Mouse (Mus musculus) fibroblast of lung, adult 2 months (primary cell): ENCODE results near the gene 1700042G07Rik.

Source experiments
- DNase-seq: peaks from one replicate; pipeline ENCODE4 v3.0.0-alpha.2; 2011; ENCODE audit warnings: low read depth

Gene 1700042G07Rik

DNA sequence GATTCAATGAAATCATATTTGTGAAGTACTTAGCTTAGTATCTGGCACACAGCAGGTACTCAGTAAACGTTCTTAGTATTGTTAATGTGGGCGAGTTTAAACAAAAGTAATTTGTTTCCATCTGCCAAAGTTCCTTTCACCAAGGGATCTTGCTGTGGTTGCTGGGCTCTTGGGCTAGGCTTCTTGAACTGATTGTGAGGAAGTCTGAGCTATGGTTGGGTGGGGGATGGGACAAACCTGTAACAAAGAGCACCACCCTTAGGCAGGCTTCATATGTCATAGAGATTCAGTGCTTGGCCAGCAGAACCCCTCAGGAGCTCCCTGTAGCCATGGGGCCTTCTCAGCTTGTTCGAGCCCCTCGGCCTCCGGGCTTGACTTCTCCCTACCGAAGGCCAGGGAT lies at the start of gene 1700042G07Rik, which contains the start of gene Gm49337:
Gene 1700042G07Rik (plus strand): TSS at position 301 of the 400 bp plus-strand sequence.
Gene Gm49337 (plus strand): TSS at position 313 of the 400 bp plus-strand sequence.
- no peak for DNase-seq

DNA sequence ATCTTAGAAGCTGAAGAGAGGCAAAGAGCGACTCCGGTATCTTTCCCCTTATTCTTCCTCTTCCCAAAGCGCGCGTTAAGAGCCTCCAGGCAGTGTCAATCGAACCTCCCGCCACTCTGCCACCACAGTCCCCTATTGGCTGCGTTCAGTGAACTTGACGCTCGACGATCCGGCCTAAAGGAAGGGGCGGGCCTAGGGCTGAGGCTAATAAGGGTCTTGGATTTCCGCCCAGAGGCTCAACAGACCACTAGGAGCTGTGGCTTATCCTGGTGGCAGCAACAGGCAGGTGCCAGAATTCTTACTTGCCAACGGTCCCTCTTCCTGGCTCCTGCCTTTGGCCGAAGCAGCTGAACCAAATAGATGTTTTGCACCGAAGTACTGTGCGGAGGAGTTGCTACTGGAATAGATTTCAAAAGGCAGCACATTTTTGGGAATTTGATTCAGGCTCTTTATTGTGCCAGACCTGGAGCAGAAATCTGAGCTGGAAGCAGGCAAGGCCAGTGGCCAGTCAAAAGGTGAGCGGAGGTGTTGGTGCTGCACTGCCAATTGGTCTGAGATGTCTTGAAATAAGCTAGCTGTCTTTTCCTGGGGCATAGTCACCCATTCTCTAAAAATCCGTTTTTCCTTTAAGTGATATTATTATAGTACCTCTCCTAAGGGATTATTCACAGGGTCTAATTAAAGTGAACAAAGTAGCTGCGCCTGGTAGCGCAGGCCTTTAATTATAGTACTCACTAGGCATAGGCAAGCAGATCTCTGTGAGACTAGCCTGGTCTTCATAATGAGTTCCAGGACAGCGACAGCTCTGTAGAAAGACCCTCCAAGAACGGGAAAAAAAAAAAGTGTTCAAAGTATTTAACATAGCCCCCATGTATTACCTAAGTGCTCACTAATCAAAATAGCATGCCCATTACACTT lies 49.3 kb upstream of the 1700042G07Rik start, which contains the start of the genes Rad54l and Pomgnt1:
Gene Rad54l (minus strand): TSS at position 89 of the 918 bp plus-strand sequence.
Gene Pomgnt1 (plus strand): TSS at position 239 of the 918 bp plus-strand sequence.
- peak; percentile 75 for DNase-seq

DNA sequence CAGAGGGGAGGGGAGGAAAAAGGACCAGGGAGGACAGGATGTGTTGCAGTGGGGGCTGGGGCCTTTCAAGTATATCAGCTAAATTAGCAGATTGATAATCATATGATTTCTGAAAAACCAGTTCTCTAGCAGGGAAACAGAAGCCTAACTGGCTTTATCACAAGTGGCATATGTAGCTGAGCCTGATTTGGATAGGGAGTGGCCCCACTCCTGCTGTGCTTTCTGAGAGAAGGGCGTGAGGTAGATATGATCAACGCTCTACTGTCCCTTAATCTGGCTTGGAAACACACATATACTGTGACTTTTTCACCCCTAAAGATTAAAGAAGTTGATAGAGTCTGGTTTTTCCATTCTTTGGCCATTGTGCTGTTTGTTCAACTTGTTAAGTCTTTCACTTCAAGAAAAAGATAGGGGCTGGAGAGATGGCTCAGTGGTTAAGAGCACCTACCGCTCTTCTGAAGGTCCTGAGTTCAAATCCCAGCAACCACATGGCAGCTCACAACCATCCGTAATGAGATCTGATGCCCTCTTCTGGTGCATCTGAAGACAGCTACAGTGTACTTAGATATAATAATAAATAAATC lies 47.3 kb upstream of the 1700042G07Rik start:
- no peak for DNase-seq

GRCm38 (mm10) chr4:116127956-116128355 lies 45.2 kb upstream of the 1700042G07Rik start:
- DNase-seq = no peak

GRCm38 (mm10) chr4:116133126-116133525 lies 40.0 kb upstream of the 1700042G07Rik start:
- no peak for DNase-seq

DNA sequence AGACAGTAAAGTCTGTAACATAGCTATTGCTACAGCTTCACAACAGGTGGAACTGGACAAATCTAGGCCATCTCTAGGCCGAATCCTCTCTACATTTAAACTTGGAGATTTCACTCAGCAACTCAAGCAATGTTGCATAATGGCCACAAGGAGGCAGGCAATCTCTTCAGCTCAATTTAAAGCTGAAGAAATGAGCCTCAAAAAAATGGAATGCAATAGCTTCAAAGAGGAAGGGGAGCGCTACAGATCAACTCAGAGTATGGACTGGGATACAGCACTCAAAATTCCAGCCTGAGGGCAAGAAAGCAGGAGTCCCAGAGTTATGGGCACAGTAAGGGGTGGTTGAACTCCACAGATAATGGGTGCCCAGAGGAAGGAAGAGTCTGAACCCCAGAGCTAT lies 38.2 kb upstream of the 1700042G07Rik start:
- no peak for DNase-seq

GRCm38 (mm10) chr4:116137421-116137996 lies 35.7 kb upstream of the 1700042G07Rik start:
- DNase-seq = no peak

- no peak for DNase-seq
Observed at GRCm38 (mm10) chr4:116140801-116141574, 32.2 kb upstream of the 1700042G07Rik start.

DNA sequence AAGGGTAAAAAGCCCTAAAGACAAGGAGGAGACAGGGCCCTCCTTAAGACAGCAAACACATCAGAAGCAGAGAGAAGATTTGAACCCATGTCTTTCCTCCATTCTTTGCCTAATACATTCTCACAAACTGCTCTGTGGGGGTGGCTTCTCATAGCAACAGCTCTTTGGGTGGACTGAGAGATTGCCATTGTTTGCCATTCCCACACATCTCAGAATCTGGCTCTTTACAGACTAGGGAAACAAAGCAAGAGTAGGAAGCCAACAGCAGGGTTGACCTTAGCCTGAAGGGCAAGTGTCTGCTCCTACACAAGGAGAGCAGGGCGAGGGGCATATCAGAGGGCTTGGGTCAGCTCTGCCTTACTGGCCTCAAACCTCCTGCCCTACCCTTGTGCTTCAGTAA lies 31.4 kb upstream of the 1700042G07Rik start:
- DNase-seq = no peak

DNA sequence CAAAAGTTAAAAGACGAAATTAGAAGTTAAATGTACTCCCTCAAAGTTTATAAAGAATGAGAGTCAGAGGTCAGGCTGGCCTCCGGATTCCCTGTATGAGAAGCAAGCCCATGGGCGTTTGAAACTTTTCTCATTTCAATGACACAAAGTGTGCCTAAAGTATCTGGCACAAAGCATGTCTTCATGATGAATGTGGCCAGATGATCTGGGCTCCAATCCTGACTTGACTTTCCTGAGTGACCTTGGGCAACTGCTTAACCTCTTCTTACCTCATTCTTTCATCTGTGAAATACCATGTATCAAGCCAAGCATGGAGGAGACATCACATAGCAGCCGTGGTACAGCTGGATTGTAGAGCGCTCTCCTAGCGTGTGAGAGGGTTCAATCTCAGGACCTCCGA lies 30.9 kb upstream of the 1700042G07Rik start:
- DNase-seq = no peak

GRCm38 (mm10) chr4:116143317-116143811 lies 29.8 kb upstream of the 1700042G07Rik start:
- no peak for DNase-seq

- DNase-seq = no peak
Observed at GRCm38 (mm10) chr4:116143891-116144717, 29.1 kb upstream of the 1700042G07Rik start.

DNA sequence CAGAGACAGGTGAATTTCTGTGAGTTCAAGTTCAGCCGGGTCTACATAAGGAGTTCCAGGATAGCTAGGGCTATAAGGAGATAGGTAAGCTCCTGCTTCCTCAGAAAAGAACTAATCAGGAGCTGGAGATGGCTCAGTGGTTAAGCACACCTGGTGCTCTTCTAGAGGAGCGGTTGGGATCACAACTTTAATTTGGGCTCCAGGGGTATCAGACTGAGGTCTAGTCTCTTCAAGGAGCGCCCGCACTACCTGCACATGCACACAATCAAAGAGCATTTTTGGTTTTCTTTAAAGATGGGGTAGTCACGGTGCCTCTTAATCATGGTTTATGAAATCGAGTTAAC lies 23.4 kb upstream of the 1700042G07Rik start:
- no peak for DNase-seq

GRCm38 (mm10) chr4:116150156-116150861 lies 22.9 kb upstream of the 1700042G07Rik start:
- no peak for DNase-seq

DNA sequence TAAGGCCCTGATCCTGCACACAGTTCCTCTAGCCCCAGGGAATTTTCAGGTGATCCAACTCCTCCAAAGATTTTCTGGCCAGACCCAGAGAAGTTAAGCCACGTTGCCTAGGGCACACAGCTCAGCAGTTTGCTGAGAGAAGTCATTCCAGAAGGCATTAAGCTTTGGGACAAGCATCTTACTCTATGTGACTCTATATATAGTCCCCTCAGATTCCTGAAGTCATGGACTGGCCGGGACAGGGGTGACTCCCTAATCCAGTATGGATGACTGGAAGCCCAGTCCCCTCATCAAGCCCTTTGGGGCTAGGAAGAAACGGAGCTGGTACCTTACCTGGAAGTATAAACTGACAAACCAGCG lies 22.3 kb upstream of the 1700042G07Rik start:
- no peak for DNase-seq

DNA sequence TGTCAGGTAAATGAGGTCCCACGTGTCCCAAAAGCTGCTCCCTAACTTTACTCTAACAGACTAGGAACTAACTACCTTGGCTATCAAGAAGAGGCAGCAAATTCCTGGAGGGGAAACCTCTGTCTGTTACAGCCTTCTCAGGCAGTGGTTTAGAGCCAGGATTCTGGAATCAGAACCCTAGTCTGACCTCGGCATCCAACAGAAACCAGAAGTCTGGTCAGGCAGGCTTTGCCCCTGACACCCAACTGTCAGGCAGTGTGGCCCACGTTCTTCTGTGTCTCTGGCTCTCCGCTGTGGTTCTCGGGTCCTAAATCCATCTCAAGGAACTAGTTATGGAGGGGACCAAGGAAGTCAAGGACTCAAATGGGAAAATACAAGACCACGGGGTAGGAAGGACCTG lies 21.9 kb upstream of the 1700042G07Rik start, which contains the start of gene Lurap1:
Gene Lurap1 (minus strand): TSS at position 101 of the 400 bp plus-strand sequence.
- no peak for DNase-seq

- DNase-seq = no peak
Observed at GRCm38 (mm10) chr4:116152702-116153101, 20.5 kb upstream of the 1700042G07Rik start.

- no peak for DNase-seq
Observed at GRCm38 (mm10) chr4:116157882-116158281, 15.3 kb upstream of the 1700042G07Rik start.

DNA sequence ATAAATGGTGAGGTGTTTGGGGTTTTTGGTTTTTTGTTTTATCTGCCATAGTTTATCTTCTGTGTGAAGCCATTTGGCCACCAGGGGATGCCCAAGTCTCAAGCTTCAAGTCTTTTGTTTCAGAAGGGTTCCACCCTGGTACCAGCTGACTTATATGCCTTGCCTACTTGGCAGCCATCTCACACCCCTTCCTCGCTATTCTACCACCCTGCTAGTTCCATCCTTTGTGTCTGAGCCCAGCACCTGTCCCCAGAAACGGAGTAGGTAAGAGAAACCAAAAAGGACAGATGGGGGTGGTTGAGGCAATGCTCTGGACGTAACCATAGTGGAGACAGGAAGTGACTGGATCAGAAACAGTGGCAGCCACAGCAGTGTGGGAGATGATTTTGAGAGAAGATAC lies 13.3 kb upstream of the 1700042G07Rik start:
- DNase-seq = no peak

- DNase-seq = no peak
Observed at GRCm38 (mm10) chr4:116160769-116161168, 12.4 kb upstream of the 1700042G07Rik start.
